Mouse (Mus musculus) megakaryocyte progenitor cell, adult 5-6 weeks (primary cell): ENCODE measurements around the gene Ppp5c. TPM values are rescaled to one million over a fixed set of nuclear protein-coding genes. Genes with fewer than 3 reads are reported as not detected.

Experiments used
- ATAC-seq: replicated peaks from 2 replicates; pipeline ENCODE4 v1.8.0; 2016; ENCODE audit warnings: mild to moderate bottlenecking, moderate TSS enrichment, inconsistent platforms; ENCODE audit not compliant: poor library complexity
- total RNA-seq, 2 experiments: library from RNA; stranded (forward) in 1 of 2; stranded (reverse) in 1 of 2; fragments of 157-497, 149-512 nt in 1 of 2; fragments of 200-1000 nt in 1 of 2; gene quantifications; 2 replicates each; pipeline versions ENCODE4 v1.2.3 to v1.2.4; 2015 to 2017

The Ppp5c gene
- total RNA-seq, 2 experiments from 2014 or later, result 68.3 to 80.5 TPM

- ATAC-seq, result no peak
Observed at GRCm38 (mm10) chr7:17055287-17055946, 27.7 kb upstream of the Ppp5c start.

- no peak for ATAC-seq
Observed at GRCm38 (mm10) chr7:17054325-17054989, 26.7 kb upstream of the Ppp5c start.

- ATAC-seq, result peak; percentile 78
Observed at GRCm38 (mm10) chr7:17050933-17051594, 23.3 kb upstream of the Ppp5c start.

- ATAC-seq, result no peak
Observed at GRCm38 (mm10) chr7:17050491-17050890, 22.8 kb upstream of the Ppp5c start.

GRCm38 (mm10) chr7:17048431-17049190 lies 20.9 kb upstream of the Ppp5c start:
- ATAC-seq, result no peak

- ATAC-seq, result no peak
Observed at GRCm38 (mm10) chr7:17047041-17047682, 19.4 kb upstream of the Ppp5c start.

GRCm38 (mm10) chr7:17045743-17046142 lies 18.0 kb upstream of the Ppp5c start:
- ATAC-seq, result no peak

- no peak for ATAC-seq
Observed at GRCm38 (mm10) chr7:17039373-17039772, 11.6 kb upstream of the Ppp5c start.

GRCm38 (mm10) chr7:17038018-17038695 lies 10.4 kb upstream of the Ppp5c start:
- no peak for ATAC-seq

GRCm38 (mm10) chr7:17030239-17030638 lies 2.5 kb upstream of the Ppp5c start:
- ATAC-seq, result no peak

GRCm38 (mm10) chr7:17028923-17029322 lies 1.2 kb upstream of the Ppp5c start:
- ATAC-seq, result no peak

- ATAC-seq, result peak; percentile 56
Observed at GRCm38 (mm10) chr7:17026710-17027587, 775 bp downstream of the Ppp5c start.

- no peak for ATAC-seq
Observed at GRCm38 (mm10) chr7:17025896-17026622, 1.7 kb downstream of the Ppp5c start.

GRCm38 (mm10) chr7:17025505-17025894 lies 2.2 kb downstream of the Ppp5c start:
- ATAC-seq, result no peak

- peak; percentile 33 for ATAC-seq
Observed at GRCm38 (mm10) chr7:17024814-17025504, 2.8 kb downstream of the Ppp5c start.

- ATAC-seq, result no peak
Observed at GRCm38 (mm10) chr7:17024141-17024540, 3.6 kb downstream of the Ppp5c start.

GRCm38 (mm10) chr7:17023701-17024100 lies 4.0 kb downstream of the Ppp5c start:
- ATAC-seq, result 0 out of 2 replicates have a peak, but pooled peaks have one; percentile 3

GRCm38 (mm10) chr7:17022176-17022575 lies 5.5 kb downstream of the Ppp5c start:
- ATAC-seq, result no peak
